Mouse (Mus musculus): ENCODE measurements around the gene Ubtd1.
"Not testable (repeated sequence)": the region's sequence is repeated elsewhere in the genome, so short reads cannot be mapped to it uniquely, and the experiment has no call there.

Gene Ubtd1

DNA sequence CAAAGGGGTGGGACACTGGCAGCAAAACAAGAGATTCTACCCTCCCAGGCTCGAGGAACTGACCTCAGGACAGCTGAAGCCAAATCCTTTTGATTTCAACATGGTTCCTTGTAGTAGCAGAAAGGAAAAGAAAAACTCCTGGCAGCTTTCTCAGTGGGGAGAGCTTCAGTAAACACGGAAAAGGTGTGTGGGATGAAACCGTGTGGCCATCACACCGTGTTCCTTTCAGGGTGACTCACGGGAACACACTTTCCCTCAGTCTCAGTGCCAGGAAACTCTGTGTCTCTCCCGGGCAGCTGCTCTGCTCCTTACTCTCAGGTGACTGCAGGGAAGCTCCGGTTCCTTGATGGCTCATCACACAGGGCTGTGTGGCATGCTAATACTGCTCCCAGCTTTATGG is 76.9 kb downstream of the Ubtd1 start:
- peak; percentile 86 for DNase-seq (ENCODE audit: extremely low read depth, low read depth, low spot score)

DNA sequence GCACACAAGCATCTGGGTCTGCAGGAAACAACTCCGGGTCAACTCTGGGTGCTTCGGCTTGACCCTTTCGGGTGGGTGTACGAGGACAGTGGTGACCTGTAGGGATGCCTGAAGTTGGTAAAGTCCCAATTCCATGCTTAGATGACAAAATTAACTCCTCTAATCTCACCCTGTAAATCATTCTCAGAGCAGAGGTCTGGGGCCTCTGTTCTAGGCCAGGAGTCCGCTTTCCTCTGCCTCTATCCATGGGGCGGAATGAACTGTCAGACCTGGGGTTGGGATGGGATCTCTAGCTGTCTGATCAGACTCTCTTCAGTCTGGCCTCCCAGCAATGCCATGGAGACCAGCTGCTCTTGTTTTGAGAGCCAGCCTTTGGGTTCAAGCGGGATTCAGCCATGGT is 79.9 kb downstream of the Ubtd1 start:
- no peak for DNase-seq (ENCODE audit: extremely low read depth, low read depth, low spot score)

DNA sequence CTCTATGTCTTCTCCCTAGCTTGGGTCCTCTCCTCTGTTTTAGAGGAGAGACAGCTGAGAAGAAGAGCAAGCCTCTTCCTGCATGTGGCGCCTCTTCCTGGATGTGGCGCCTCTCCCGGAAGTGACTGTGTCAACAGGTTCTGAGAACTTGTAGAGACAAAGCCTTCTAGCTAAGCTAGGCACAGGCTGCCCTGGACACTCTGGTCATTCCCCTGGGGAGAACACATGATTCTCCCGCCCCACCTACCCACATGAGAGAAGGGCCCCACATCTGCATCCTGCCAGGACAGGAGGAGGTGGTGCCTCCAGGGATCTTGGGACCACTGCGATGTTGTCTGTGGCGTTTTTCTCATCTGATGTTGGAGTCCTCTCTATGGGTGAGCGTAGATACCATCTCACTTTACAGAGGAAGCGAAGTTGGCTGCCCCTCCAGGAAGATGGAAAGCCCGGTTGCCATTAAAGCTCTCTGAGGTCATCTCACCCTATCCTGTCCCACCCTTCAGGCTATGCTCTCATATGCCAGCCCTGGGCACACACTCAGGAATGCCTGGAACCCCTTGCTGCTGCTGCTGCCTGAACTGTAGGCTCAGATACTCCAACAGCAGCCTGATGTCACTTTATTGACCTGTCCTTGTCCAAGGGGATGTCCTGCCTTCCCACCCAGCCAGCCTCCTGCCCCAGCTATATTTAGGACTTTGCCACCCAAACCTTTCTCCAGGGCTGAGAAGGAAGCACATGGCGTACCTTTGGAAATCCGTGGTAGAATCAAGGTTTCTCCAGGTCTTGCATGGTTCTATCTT is 87.1 kb downstream of the Ubtd1 start:
- DNase-seq (ENCODE audit: extremely low read depth, low read depth, low spot score) = no peak

DNA sequence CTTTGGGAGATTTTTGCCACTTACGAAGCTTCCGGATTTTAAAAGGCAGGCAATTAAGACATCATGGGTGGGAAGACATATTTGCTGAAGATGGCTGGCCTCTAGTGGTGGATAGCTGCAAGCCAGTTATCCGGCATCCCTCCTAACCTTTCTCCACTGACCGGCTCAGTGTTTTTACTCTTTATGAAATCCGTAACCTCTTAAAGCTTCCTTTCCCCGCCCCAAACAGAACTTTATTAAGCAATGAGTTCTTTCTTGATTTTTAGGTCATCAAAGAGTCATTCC is 87.6 kb downstream of the Ubtd1 start:
- no peak for DNase-seq (ENCODE audit: extremely low read depth, low read depth, low spot score)

DNA sequence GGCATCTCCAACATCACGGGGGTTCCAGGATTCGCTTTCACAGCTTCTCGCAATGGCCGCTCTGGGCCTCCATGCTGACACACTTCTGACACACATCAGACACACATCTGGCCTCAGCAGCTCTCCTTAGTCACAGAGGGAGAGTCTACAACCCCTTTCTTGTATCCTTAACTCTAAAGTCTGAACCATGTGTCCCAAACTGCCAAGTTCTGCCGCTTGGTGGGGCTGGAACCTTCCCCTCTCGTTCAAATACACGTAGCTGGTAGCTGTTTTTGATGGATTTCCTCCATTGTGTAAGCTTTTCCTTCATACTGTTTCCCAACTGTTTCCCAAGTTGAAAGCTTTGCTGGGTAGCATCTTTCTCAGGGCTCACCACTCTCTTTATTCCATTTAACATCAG is 89.7 kb downstream of the Ubtd1 start:
- no peak for DNase-seq (ENCODE audit: extremely low read depth, low read depth, low spot score)

DNA sequence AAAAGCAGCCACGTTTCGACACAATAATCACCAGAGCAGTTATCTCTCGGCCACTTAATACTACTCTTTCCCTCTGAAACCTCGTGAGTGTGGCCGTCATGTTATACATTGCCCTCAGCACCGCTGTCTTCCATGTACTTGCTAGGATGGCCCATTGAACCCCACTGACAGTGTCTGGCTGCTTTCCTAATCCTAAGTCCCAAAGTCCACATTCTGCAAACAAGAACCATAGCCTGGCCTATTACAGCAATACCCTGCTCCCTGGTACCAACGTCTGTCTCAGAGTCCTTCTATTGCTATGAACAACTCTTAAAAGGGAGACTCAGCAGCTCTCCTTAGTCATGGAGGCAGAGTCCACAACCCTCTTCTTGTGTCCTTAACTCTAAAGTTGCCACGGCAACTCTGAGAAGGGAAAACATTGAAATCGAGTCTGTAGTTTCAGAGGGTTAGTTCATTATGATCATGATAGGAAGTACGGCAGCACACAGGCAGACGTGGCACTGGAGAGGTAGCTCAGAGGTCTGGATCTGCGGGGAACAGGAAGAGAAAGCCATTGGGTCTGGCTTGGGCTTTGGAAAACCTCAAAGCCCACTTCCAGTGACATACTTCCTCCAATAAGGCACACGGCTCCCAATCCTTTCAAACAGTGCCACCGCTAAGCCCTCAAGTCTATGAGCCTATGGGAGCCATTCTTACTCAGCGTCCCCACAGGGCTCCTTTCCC is 90.5 kb downstream of the Ubtd1 start:
- no peak for DNase-seq (ENCODE audit: extremely low read depth, low read depth, low spot score)

GRCm38 (mm10) chr19:42072802-42073201 is 91.2 kb downstream of the Ubtd1 start:
- DNase-seq (ENCODE audit: extremely low read depth, low read depth, low spot score) = no peak

- no peak for DNase-seq (ENCODE audit: extremely low read depth, low read depth, low spot score)
Measured at GRCm38 (mm10) chr19:42075051-42075450, 93.5 kb downstream of the Ubtd1 start.

DNA sequence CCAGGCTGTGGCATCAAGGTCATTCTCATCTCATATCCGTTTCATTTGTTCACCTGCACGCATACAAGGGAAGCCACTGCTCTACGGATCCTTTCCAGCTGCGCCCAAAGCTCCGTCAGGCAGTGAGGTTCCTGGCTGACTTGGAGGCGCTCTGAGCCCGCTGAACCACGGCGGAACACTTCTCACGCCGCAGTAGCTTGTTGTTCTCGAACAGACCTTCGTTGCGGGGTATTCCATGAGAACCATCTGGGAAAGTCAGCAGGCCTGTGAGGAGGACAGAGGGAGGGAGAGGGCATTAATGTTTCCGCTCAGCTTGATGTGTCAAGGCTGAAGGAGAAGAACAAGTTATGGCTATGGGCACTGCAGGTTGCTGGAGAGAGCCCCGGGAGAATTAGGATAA is 94.4 kb downstream of the Ubtd1 start:
- no peak for DNase-seq (ENCODE audit: extremely low read depth, low read depth, low spot score)

- no peak for DNase-seq (ENCODE audit: extremely low read depth, low read depth, low spot score)
Measured at GRCm38 (mm10) chr19:42078566-42078965, 97.0 kb downstream of the Ubtd1 start.

GRCm38 (mm10) chr19:42079006-42079405 is 97.4 kb downstream of the Ubtd1 start:
- no peak for DNase-seq (ENCODE audit: extremely low read depth, low read depth, low spot score)

GRCm38 (mm10) chr19:42079950-42080349 is 98.4 kb downstream of the Ubtd1 start:
- no peak for DNase-seq (ENCODE audit: extremely low read depth, low read depth, low spot score)

DNA sequence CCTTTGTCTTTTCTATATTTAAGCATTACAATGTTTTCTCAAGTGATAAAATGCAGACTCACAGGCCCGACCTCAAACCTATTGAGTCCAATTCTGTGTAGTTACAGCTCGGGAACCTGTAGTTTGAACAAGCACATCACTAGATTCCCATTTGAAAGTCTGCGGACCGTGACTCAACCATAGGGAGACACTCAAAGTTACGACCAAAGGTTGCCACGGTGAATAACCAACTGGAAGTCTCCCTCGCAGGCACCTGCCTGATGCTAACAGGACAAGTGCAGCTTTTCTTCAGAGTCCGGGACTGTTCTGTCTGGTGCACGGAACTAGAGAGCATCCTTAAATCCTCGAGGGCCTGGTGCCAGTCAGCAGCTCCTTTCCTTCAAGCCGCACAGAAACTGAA is 98.9 kb downstream of the Ubtd1 start:
- DNase-seq (ENCODE audit: extremely low read depth, low read depth, low spot score) = no peak

DNA sequence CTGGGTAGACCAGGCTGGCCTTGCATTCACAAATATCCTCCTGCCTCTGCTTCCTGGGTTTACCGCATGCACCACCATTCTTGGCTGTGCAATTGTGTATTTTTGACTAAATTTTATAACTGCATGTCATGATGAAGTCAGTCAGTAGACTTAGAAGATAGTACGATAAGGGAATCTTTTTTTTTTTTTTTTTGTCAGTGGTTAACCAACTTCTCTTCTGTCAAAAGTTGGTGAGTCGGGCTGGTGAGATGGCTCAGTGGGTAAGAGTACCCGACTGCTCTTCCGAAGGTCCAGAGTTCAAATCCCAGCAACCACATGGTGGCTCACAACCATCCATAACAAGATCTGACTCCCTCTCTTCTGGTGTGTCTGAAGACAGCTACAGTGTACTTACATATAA is 100.0 kb downstream of the Ubtd1 start:
- not testable (repeated sequence) for DNase-seq (ENCODE audit: extremely low read depth, low read depth, low spot score)
